Mouse (Mus musculus) CH12.LX (cell line): ENCODE measurements around the gene Tbccd1. TPM values are rescaled to one million over a fixed set of nuclear protein-coding genes. Genes with fewer than 3 reads are reported as not detected.

Experiments
- DNase-seq: peaks from one replicate; pipeline ENCODE4 v3.0.0-alpha.2; 2013; ENCODE audit errors: extremely low read depth
- H3K27ac ChIP-seq: 2 replicates; pipeline ENCODE4 v1.5.1; 2012; ENCODE audit warnings: low read depth, mild to moderate bottlenecking, control low read depth, moderate library complexity; ENCODE audit not compliant: insufficient read depth
- H3K27me3 ChIP-seq: replicated peaks from 2 replicates; pipeline ENCODE3; 2012; ENCODE audit warnings: inconsistent platforms
- H3K36me3 ChIP-seq, 2 experiments: replicated peaks in 1 of 2; 2 replicates each; pipeline versions ENCODE3 to v1.6.1; 2012; ENCODE audit warnings: inconsistent platforms in 1 of 2, low read length in 1 of 2, mild to moderate bottlenecking in 1 of 2, mixed read lengths in 1 of 2, moderate library complexity in 1 of 2; ENCODE audit not compliant: control insufficient read depth in 1 of 2, insufficient read depth in 1 of 2
- H3K4me1 ChIP-seq, 2 experiments: 2 replicates each; pipeline ENCODE4 v1.6.1; 2012; ENCODE audit warnings: inconsistent platforms in 1 of 2, moderate library complexity in 1 of 2; ENCODE audit not compliant: insufficient read depth in 2 of 2, control insufficient read depth in 1 of 2
- H3K4me2 ChIP-seq: 2 replicates; pipeline ENCODE4 v1.6.1; 2012; ENCODE audit warnings: low read depth, mild to moderate bottlenecking, control low read depth; ENCODE audit not compliant: poor library complexity, insufficient read depth, severe bottlenecking
- H3K4me3 ChIP-seq, 3 experiments: fragments of 150-350 bp in 1 of 3; sonication (generic) in 1 of 3; replicated peaks in 1 of 3; 2 replicates each; pipeline versions ENCODE3 to v1.5.1; 2011 to 2012; ENCODE audit warnings: low read depth in 2 of 3, low read length in 2 of 3, mild to moderate bottlenecking in 2 of 3, moderate library complexity in 2 of 3, control low read depth in 1 of 3, improper control_type of control experiment in 1 of 3, inconsistent platforms in 1 of 3, mixed read lengths in 1 of 3; ENCODE audit not compliant: poor library complexity in 1 of 3
- H3K79me2 ChIP-seq: replicated peaks from 2 replicates; pipeline ENCODE4 v1.6.1; 2012; ENCODE audit warnings: mild to moderate bottlenecking, moderate library complexity; ENCODE audit not compliant: control insufficient read depth, poor library complexity, insufficient read depth, severe bottlenecking; ENCODE audit errors: extremely low read depth
- H3K9ac ChIP-seq: 2 replicates; pipeline ENCODE4 v1.6.1; 2012; ENCODE audit warnings: low read depth, mild to moderate bottlenecking, control low read depth, moderate library complexity; ENCODE audit not compliant: insufficient read depth
- H3K9me3 ChIP-seq: replicated peaks from 2 replicates; pipeline ENCODE3; 2012; ENCODE audit warnings: low read length, inconsistent platforms, mixed read lengths
- BHLHE40 ChIP-seq: IDR thresholded peaks from 2 replicates; pipeline ENCODE4 v1.6.1; 2011; ENCODE audit warnings: mild to moderate bottlenecking, low read depth, low read length, improper control_type of control experiment
- CHD1 ChIP-seq: IDR thresholded peaks from 2 replicates; pipeline ENCODE4 v1.6.1; 2012; ENCODE audit warnings: low read depth, low read length, improper control_type of control experiment, inconsistent platforms
- ELF1 ChIP-seq: IDR thresholded peaks from 2 replicates; pipeline ENCODE4 v1.6.1; 2014; ENCODE audit warnings: low read depth, mild to moderate bottlenecking, inconsistent platforms, low read length, improper control_type of control experiment
- EP300 ChIP-seq: IDR thresholded peaks from 2 replicates; pipeline ENCODE4 v1.6.1; 2011; ENCODE audit warnings: low read length, improper control_type of control experiment
- GABPA ChIP-seq: IDR thresholded peaks from 2 replicates; pipeline ENCODE4 v1.6.1; 2012; ENCODE audit warnings: low read depth, low read length, improper control_type of control experiment, inconsistent platforms; ENCODE audit not compliant: insufficient replicate concordance
- IRF4 ChIP-seq: IDR thresholded peaks from 2 replicates; pipeline ENCODE4 v1.6.1; 2014; ENCODE audit warnings: low read depth, mild to moderate bottlenecking, inconsistent platforms, low read length, improper control_type of control experiment
- JUND ChIP-seq: conservative IDR thresholded peaks from 2 replicates; pipeline ENCODE4 v1.6.1; 2011; ENCODE audit warnings: low read depth, low read length, improper control_type of control experiment
- KAT2A ChIP-seq: IDR thresholded peaks from 2 replicates; pipeline ENCODE4 v1.6.1; 2012; ENCODE audit warnings: low read length, improper control_type of control experiment, inconsistent platforms; ENCODE audit not compliant: insufficient replicate concordance
- MAFK ChIP-seq: IDR thresholded peaks from 2 replicates; pipeline ENCODE4 v1.6.1; 2011; ENCODE audit warnings: low read length, improper control_type of control experiment; ENCODE audit not compliant: insufficient replicate concordance
- MAX ChIP-seq: IDR thresholded peaks from 2 replicates; pipeline ENCODE4 v1.6.1; 2011; ENCODE audit warnings: low read length, improper control_type of control experiment
- MEF2A ChIP-seq: IDR thresholded peaks from 2 replicates; pipeline ENCODE4 v1.6.1; 2014; ENCODE audit warnings: low read depth, mild to moderate bottlenecking, inconsistent platforms, low read length, improper control_type of control experiment, borderline replicate concordance
- MYC ChIP-seq: IDR thresholded peaks from 2 replicates; pipeline ENCODE4 v1.6.1; 2011; ENCODE audit warnings: low read depth, mild to moderate bottlenecking, improper control_type of control experiment, low read length
- NELFE ChIP-seq: IDR thresholded peaks from 2 replicates; pipeline ENCODE4 v1.6.1; 2011; ENCODE audit warnings: low read depth, low read length, improper control_type of control experiment
- PAX5 ChIP-seq: IDR thresholded peaks from 2 replicates; pipeline ENCODE4 v1.6.1; 2012; ENCODE audit warnings: low read length, inconsistent platforms, mixed read lengths
- POLR2AphosphoS2 ChIP-seq: IDR thresholded peaks from 2 replicates; pipeline ENCODE4 v1.6.1; 2011; ENCODE audit warnings: low read depth, low read length, improper control_type of control experiment
- USF1 ChIP-seq: IDR thresholded peaks from 2 replicates; pipeline ENCODE4 v1.6.1; 2014; ENCODE audit warnings: low read depth, mild to moderate bottlenecking, inconsistent platforms, low read length, improper control_type of control experiment
- USF2 ChIP-seq: conservative IDR thresholded peaks from 2 replicates; pipeline ENCODE4 v1.6.1; 2011; ENCODE audit warnings: low read depth, low read length, improper control_type of control experiment
- ZMIZ1 ChIP-seq: IDR thresholded peaks from 2 replicates; pipeline ENCODE4 v1.6.1; 2012; ENCODE audit warnings: low read depth, mild to moderate bottlenecking, inconsistent platforms, low read length, improper control_type of control experiment
- dilution Hi-C: fragments of 300-500 bp; cut with MboI; formaldehyde crosslinking; loops from 2 replicates; pipeline ENCODE4 v1.14.3; 2020; ENCODE audit warnings: low sequenced_read_pairs; ENCODE audit not compliant: extremely low pct_unique_long_range_greater_than_20kb, extremely low pct_ligation_motif_present
- in situ Hi-C: fragments of 300-500 bp; cut with MboI; formaldehyde crosslinking; loops from 3 replicates; pipeline ENCODE4 v1.14.3; 2019; ENCODE audit warnings: low sequenced_read_pairs, low pct_ligation_motif_present, low pct_unique_long_range_greater_than_20kb, mixed read lengths
- polyA plus RNA-seq: library from polyadenylated mRNA; unstranded; fragments of >175 nt; gene quantifications from 2 replicates; pipeline ENCODE4 v1.2.1, GENCODE M21; 2012; ENCODE audit warnings: low read depth; ENCODE audit not compliant: insufficient read length
- total RNA-seq, 2 experiments: library from RNA; depleted of rRNA; stranded (reverse); fragments of 300-350 nt in 1 of 2; fragments of >200 nt in 1 of 2; gene quantifications; 2 replicates each; pipeline ENCODE4 v1.2.3; 2012 to 2014

The Tbccd1 gene
- total and polyA plus RNA-seq, 3 experiments: 15.1 to 19.9 (median 16.6) TPM

DNA sequence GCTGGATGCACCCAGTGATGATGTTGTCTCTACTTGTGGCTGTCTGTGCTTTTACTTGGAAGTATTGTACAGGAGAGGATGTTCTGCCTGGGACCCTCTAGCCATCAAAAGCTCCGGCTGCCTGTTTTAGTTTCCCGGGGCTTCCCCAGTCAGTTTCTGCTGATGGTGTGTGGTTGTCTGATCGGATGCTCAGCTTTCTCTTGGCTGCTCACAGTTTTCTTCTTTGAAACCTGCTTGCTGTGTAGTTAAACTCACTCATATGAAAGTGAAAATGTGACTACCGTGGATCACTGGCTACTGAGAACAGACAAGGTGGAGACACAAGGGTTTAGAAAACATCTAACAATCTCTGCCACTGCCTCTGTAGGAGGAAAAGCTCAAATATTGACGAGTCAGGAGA, 26.0 kb upstream of the Tbccd1 start:
- Histone ChIP-seq H3K4me2 (peak overlapping the region; percentile 95), H3K4me3 (no peak overlapping the region), H3K36me3 (peaks cover 0 to 4% of the 10 kb centered on the region in 2 experiments), H3K79me2 (no peaks in the 10 kb centered on the region), H3K27ac (no peak overlapping the region), H3K4me1 (peaks cover 4 to 33% of the 10 kb centered on the region in 2 experiments; a peak in 2 of 4 replicates), H3K9ac (no peak overlapping the region; the same call in 1 of the 2 replicates), H3K27me3 (no peaks in the 10 kb centered on the region), H3K9me3 (no peaks in the 10 kb centered on the region)
- TF ChIP-seq IRF4: peak; percentile 67; the same call in 1 of the 2 replicates
- TF ChIP-seq ZMIZ1: no peak
- 0 out of 2 replicates have a peak, but pooled peaks have one; percentile 69 for TF ChIP-seq MAFK
- no peak for TF ChIP-seq CHD1
- no peak for TF ChIP-seq GABPA
- TF ChIP-seq EP300: no peak; the same call in 1 of the 2 replicates
- peak; percentile 40; the same call in 1 of the 2 replicates for TF ChIP-seq BHLHE40
- no peak for TF ChIP-seq ELF1
- peak; percentile 14; the same call in 1 of the 2 replicates for TF ChIP-seq MEF2A
- dilution Hi-C loops: no loop called here
- in situ Hi-C loops: loop anchor here (25.0 kb wide), 1 partner anchor 554 kb away; the partner anchor contains the start of gene Rtp1
- peak; percentile 56 for DNase-seq

DNA sequence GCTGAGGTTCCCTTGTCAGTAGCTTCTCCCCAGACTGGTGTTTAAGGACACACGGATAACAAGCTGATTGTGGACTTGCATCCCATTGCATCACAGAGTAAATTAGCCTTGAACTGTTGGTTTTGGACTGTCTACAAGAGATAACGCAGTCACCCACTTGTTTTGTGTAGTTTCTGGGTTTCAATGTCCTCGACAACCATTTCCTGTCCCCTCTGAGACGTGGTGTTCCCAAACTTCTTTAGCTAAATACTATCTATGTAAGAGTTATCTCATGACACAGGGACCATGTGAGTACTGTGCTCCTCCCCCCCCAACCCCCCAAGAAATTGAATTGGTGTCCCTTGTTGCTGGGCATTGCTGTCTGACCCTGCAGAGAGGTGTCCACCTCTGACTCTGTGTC, 24.0 kb upstream of the Tbccd1 start:
- dilution Hi-C loops (no loop called here), in situ Hi-C loops (loop anchor here (25.0 kb wide), 1 partner anchor 556 kb away; the partner anchor contains the start of gene Rtp1)
- Histone ChIP-seq H3K36me3 (peaks cover 0 to 4% of the 10 kb centered on the region in 2 experiments), H3K79me2 (no peaks in the 10 kb centered on the region), H3K9ac (no peak overlapping the region), H3K4me3 (no peak overlapping the region), H3K4me1 (peaks cover 4 to 49% of the 10 kb centered on the region in 2 experiments; a peak in 2 of 4 replicates), H3K9me3 (no peaks in the 10 kb centered on the region), H3K4me2 (no peak overlapping the region), H3K27ac (no peak overlapping the region), H3K27me3 (no peaks in the 10 kb centered on the region)
- TF ChIP-seq NELFE (no peak), POLR2AphosphoS2 (no peak), MYC (no peak), JUND (no peak), ZMIZ1 (no peak), MAX (no peak), KAT2A (no peak), CHD1 (no peak), USF1 (no peak), PAX5 (no peak), USF2 (no peak), ELF1 (no peak)
- DNase-seq: no peak
